Mouse (Mus musculus) CH12.LX (cell line): ENCODE results near the gene Olfr114.

Experiments used
- CHD1 ChIP-seq: IDR thresholded peaks from 2 replicates; pipeline ENCODE4 v1.6.1; 2012; ENCODE audit warnings: low read depth, low read length, improper control_type of control experiment, inconsistent platforms
- CTCF ChIP-seq, 2 experiments: IDR thresholded peaks in 1 of 2; conservative IDR thresholded peaks in 1 of 2; 2 replicates each; pipeline ENCODE4 v1.5.1; 2011 to 2012; ENCODE audit warnings: low read depth in 2 of 2, low read length in 2 of 2, improper control_type of control experiment in 1 of 2, inconsistent platforms in 1 of 2, mild to moderate bottlenecking in 1 of 2, moderate library complexity in 1 of 2
- E2F4 ChIP-seq: IDR thresholded peaks from 2 replicates; pipeline ENCODE4 v1.6.1; 2011; ENCODE audit warnings: low read depth, low read length, improper control_type of control experiment; ENCODE audit not compliant: insufficient replicate concordance
- GABPA ChIP-seq: IDR thresholded peaks from 2 replicates; pipeline ENCODE4 v1.6.1; 2012; ENCODE audit warnings: low read depth, low read length, improper control_type of control experiment, inconsistent platforms; ENCODE audit not compliant: insufficient replicate concordance
- KAT2A ChIP-seq: IDR thresholded peaks from 2 replicates; pipeline ENCODE4 v1.6.1; 2012; ENCODE audit warnings: low read length, improper control_type of control experiment, inconsistent platforms; ENCODE audit not compliant: insufficient replicate concordance
- MAFK ChIP-seq: IDR thresholded peaks from 2 replicates; pipeline ENCODE4 v1.6.1; 2011; ENCODE audit warnings: low read length, improper control_type of control experiment; ENCODE audit not compliant: insufficient replicate concordance
- MEF2A ChIP-seq: IDR thresholded peaks from 2 replicates; pipeline ENCODE4 v1.6.1; 2014; ENCODE audit warnings: low read depth, mild to moderate bottlenecking, inconsistent platforms, low read length, improper control_type of control experiment, borderline replicate concordance
- SIN3A ChIP-seq: IDR thresholded peaks from 2 replicates; pipeline ENCODE4 v1.6.1; 2012; ENCODE audit warnings: low read length, improper control_type of control experiment, inconsistent platforms
- TCF12 ChIP-seq: IDR thresholded peaks from 2 replicates; pipeline ENCODE4 v1.6.1; 2014; ENCODE audit warnings: low read depth, mild to moderate bottlenecking, inconsistent platforms, low read length, improper control_type of control experiment
- ZKSCAN1 ChIP-seq: IDR thresholded peaks from 2 replicates; pipeline ENCODE4 v1.6.1; 2012; ENCODE audit warnings: low read depth, inconsistent platforms, low read length, improper control_type of control experiment, borderline replicate concordance
- ZMIZ1 ChIP-seq: IDR thresholded peaks from 2 replicates; pipeline ENCODE4 v1.6.1; 2012; ENCODE audit warnings: low read depth, mild to moderate bottlenecking, inconsistent platforms, low read length, improper control_type of control experiment

- TF ChIP-seq KAT2A (no peak), MAFK (no peak), TCF12 (no peak), MEF2A (no peak), CTCF (conservative IDR thresholded peaks at IDR 0.05 in 1 of 2, IDR thresholded peaks at IDR 0.05 in 1 of 2; ENCODE audit: low read depth in 2 of 2, low read length in 2 of 2) (no peak), E2F4 (no peak), SIN3A (no peak), ZMIZ1 (no peak), GABPA (no peak), CHD1 (no peak), ZKSCAN1 (no peak)
Measured at GRCm38 (mm10) chr17:37541454-37542119, 51.0 kb downstream of the Olfr114 start.
